Mouse (Mus musculus): Measurements from ENCODE around the gene Olfr965. TPM values are rescaled to one million over a fixed set of nuclear protein-coding genes. Genes with fewer than 3 reads are reported as not detected.
"Not testable (repeated sequence)": the region's sequence is repeated elsewhere in the genome, so short reads cannot be mapped to it uniquely, and the experiment has no call there.

Olfr965 gene
- not detected for total RNA-seq (2021)

- intact Hi-C loops (cut with DNase I) = no loop called here
- DNase-seq = no peak
Observed at GRCm38 (mm10) chr9:39711053-39711452, at the start of gene Olfr965. TSS of gene Olfr965 (plus strand) at chr9:39711353.

GRCm38 (mm10) chr9:39666905-39667304 lies 44.2 kb upstream of the Olfr965 start, which contains the start of gene Olfr963:
TSS of gene Olfr963 (plus strand) at chr9:39667205.
- no peak for DNase-seq
- intact Hi-C loops (cut with DNase I) = no loop called here

GRCm38 (mm10) chr9:39669723-39670122 lies 41.4 kb upstream of the Olfr965 start:
- intact Hi-C loops (cut with DNase I) = no loop called here

GRCm38 (mm10) chr9:39674820-39675219 lies 36.3 kb upstream of the Olfr965 start:
- DNase-seq = no peak
- intact Hi-C loops (cut with DNase I) = no loop called here

More at GRCm38 (mm10) chr9:39669723-39670122, 41.4 kb upstream of the Olfr965 start:
- no peak for DNase-seq

GRCm38 (mm10) chr9:39678557-39678956 lies 32.6 kb upstream of the Olfr965 start:
- DNase-seq = no peak
- intact Hi-C loops (cut with DNase I) = no loop called here

- intact Hi-C loops (cut with DNase I) = no loop called here
- DNase-seq = no peak
Observed at GRCm38 (mm10) chr9:39679280-39679679, 31.9 kb upstream of the Olfr965 start.

GRCm38 (mm10) chr9:39701123-39701522 lies 10.0 kb upstream of the Olfr965 start:
- intact Hi-C loops (cut with DNase I); DNase-seq: not testable (repeated sequence)

GRCm38 (mm10) chr9:39707017-39707416 lies 4.1 kb upstream of the Olfr965 start, which contains the start of gene Olfr149:
TSS of gene Olfr149 (minus strand) at chr9:39707117.
- no peak for DNase-seq
- intact Hi-C loops (cut with DNase I) = no loop called here

GRCm38 (mm10) chr9:39708958-39709357 lies 2.2 kb upstream of the Olfr965 start:
- DNase-seq = peak in 1 of 2 experiments; percentile 3
- intact Hi-C loops (cut with DNase I) = no loop called here

- DNase-seq = no peak
- intact Hi-C loops (cut with DNase I) = no loop called here
Observed at GRCm38 (mm10) chr9:39730678-39731077, 19.5 kb downstream of the Olfr965 start, which contains the start of gene Olfr150. TSS of gene Olfr150 (plus strand) at chr9:39730978.

- DNase-seq = no peak
- intact Hi-C loops (cut with DNase I) = no loop called here
Observed at GRCm38 (mm10) chr9:39740741-39741140, 29.6 kb downstream of the Olfr965 start.

GRCm38 (mm10) chr9:39745949-39746348 lies 34.8 kb downstream of the Olfr965 start, which contains the start of gene Olfr967:
TSS of gene Olfr967 (plus strand) at chr9:39746249.
- intact Hi-C loops (cut with DNase I) = no loop called here
- DNase-seq = no peak

GRCm38 (mm10) chr9:39746428-39746827 lies 35.3 kb downstream of the Olfr965 start:
- intact Hi-C loops (cut with DNase I) = no loop called here
- DNase-seq = no peak

Other genes starting within 250 kb of the Olfr965 start
- gene Olfr955, start 239.4 kb upstream of the Olfr965 start, total RNA-seq (2021) = not detected
- not detected for gene Olfr44, start 217.4 kb upstream of the Olfr965 start, total RNA-seq (2021)
- gene Olfr957, start 195.5 kb upstream of the Olfr965 start, total RNA-seq (2021) = not detected
- not detected for gene Olfr958, start 157.3 kb upstream of the Olfr965 start, total RNA-seq (2021)
- gene Olfr959, start 135.8 kb upstream of the Olfr965 start, total RNA-seq (2021) = not detected
- under 1 TPM; 0.14 to 0.64 TPM for gene AW551984, start 107.0 kb upstream of the Olfr965 start, total RNA-seq (2021)
- not detected for gene Olfr148, start 100.7 kb upstream of the Olfr965 start, total RNA-seq (2021)
- not detected for gene Olfr960, start 90.0 kb upstream of the Olfr965 start, total RNA-seq (2021)
- not detected for gene Olfr961, start 66.3 kb upstream of the Olfr965 start, total RNA-seq (2021)
- not detected for gene Olfr963, start 44.1 kb upstream of the Olfr965 start, total RNA-seq (2021)
- gene Olfr149, start 4.2 kb upstream of the Olfr965 start, total RNA-seq (2021) = not detected
- not detected for gene Olfr150, start 19.6 kb downstream of the Olfr965 start, total RNA-seq (2021)
- gene Olfr967, start 34.9 kb downstream of the Olfr965 start, total RNA-seq (2021) = not detected
- not detected for gene Olfr968, start 71.9 kb downstream of the Olfr965 start, total RNA-seq (2021)
- not detected for gene Olfr969, start 79.6 kb downstream of the Olfr965 start, total RNA-seq (2021)
- gene Olfr970, start 97.5 kb downstream of the Olfr965 start, total RNA-seq (2021) = not detected
- gene Olfr971, start 125.5 kb downstream of the Olfr965 start, total RNA-seq (2021) = not detected
- gene Olfr972, start 155.1 kb downstream of the Olfr965 start, total RNA-seq (2021) = not detected
- gene Olfr229, start 196.0 kb downstream of the Olfr965 start, total RNA-seq (2021) = not detected
- gene Olfr974, start 226.1 kb downstream of the Olfr965 start, total RNA-seq (2021) = not detected
- not detected for gene Olfr975, start 240.7 kb downstream of the Olfr965 start, total RNA-seq (2021)
- not detected for gene Olfr976, start 249.8 kb downstream of the Olfr965 start, total RNA-seq (2021)

All from heart, postnatal 36 days (tissue).